Mouse (Mus musculus): Measurements from ENCODE around the gene Aspm. TPM values are rescaled to one million over a fixed set of nuclear protein-coding genes. Genes with fewer than 3 reads are reported as not detected.
"Not testable (repeated sequence)": the region's sequence is repeated elsewhere in the genome, so short reads cannot be mapped to it uniquely, and the experiment has no call there.

Aspm gene
- 9.8 and 10.3 TPM in 2 replicates for polyA plus RNA-seq (2015; fragmentation: Nextera tagmentation; extraction: Ambion mirVana)

- Histone ChIP-seq H3K9ac (ENCODE audit: low read length) (peak within 1 kb of the TSS; percentile 86), H3K27me3 (ENCODE audit: control insufficient read depth, insufficient read depth, low read length) (no peaks in the 10 kb centered on the region), H3K27ac (ENCODE audit: low read length) (peak within 1 kb of the TSS; percentile 71), H3K4me2 (ENCODE audit: low read depth, low read length) (peak within 1 kb of the TSS; percentile 95), H3K4me1 (ENCODE audit: control insufficient read depth, insufficient read depth, low read length) (peaks cover 20% of the 10 kb centered on the region), H3K36me3 (ENCODE audit: control insufficient read depth, insufficient read depth) (peaks cover 9% of the 10 kb centered on the region; the same call in 1 of the 2 replicates), H3K9me3 (replicated peaks; ENCODE audit: control insufficient read depth, low read length) (no peaks in the 10 kb centered on the region), H3K4me3 (ENCODE audit: low read length) (peak within 1 kb of the TSS; percentile 91)
- peak; percentile 99 for ATAC-seq (replicated peaks; ENCODE audit: extremely low read depth, insufficient read depth, low FRiP score)
- WGBS = 1% methylated on average over 64 of the region's 65 CpGs
Observed at GRCm38 (mm10) chr1:139454340-139455225, at the start of gene Aspm. Gene Aspm (plus strand): TSS chr1:139454772.

- Histone ChIP-seq H3K4me2 (ENCODE audit: low read depth, low read length) (no peak overlapping the region), H3K27me3 (ENCODE audit: control insufficient read depth, insufficient read depth, low read length) (no peaks in the 10 kb centered on the region), H3K9me3 (replicated peaks; ENCODE audit: control insufficient read depth, low read length) (peaks cover 8% of the 10 kb centered on the region), H3K36me3 (ENCODE audit: control insufficient read depth, insufficient read depth) (no peaks in the 10 kb centered on the region; the same call in 1 of the 2 replicates), H3K9ac (ENCODE audit: low read length) (no peak overlapping the region), H3K27ac (ENCODE audit: low read length) (no peak overlapping the region), H3K4me3 (ENCODE audit: low read length) (no peak overlapping the region), H3K4me1 (ENCODE audit: control insufficient read depth, insufficient read depth, low read length) (no peaks in the 10 kb centered on the region)
- ATAC-seq (replicated peaks; ENCODE audit: extremely low read depth, insufficient read depth, low FRiP score) = no peak
Observed at GRCm38 (mm10) chr1:139405766-139406165, 48.8 kb upstream of the Aspm start.

- Histone ChIP-seq H3K27ac (ENCODE audit: low read length) (no peak overlapping the region), H3K4me1 (ENCODE audit: control insufficient read depth, insufficient read depth, low read length) (no peaks in the 10 kb centered on the region), H3K9me3 (replicated peaks; ENCODE audit: control insufficient read depth, low read length) (peaks cover 8% of the 10 kb centered on the region), H3K4me3 (ENCODE audit: low read length) (no peak overlapping the region), H3K36me3 (ENCODE audit: control insufficient read depth, insufficient read depth) (no peaks in the 10 kb centered on the region; the same call in 1 of the 2 replicates), H3K4me2 (ENCODE audit: low read depth, low read length) (no peak overlapping the region), H3K27me3 (ENCODE audit: control insufficient read depth, insufficient read depth, low read length) (no peaks in the 10 kb centered on the region), H3K9ac (ENCODE audit: low read length) (no peak overlapping the region)
- 57% methylated on average over 5 of the region's 5 CpGs for WGBS
- ATAC-seq (replicated peaks; ENCODE audit: extremely low read depth, insufficient read depth, low FRiP score) = no peak
Observed at GRCm38 (mm10) chr1:139407701-139408100, 46.9 kb upstream of the Aspm start.

GRCm38 (mm10) chr1:139412365-139412764, 42.2 kb upstream of the Aspm start:
- not testable (repeated sequence) for H3K4me2 ChIP-seq (ENCODE audit: low read depth, low read length); H3K9me3 ChIP-seq (replicated peaks; ENCODE audit: control insufficient read depth, low read length); H3K27me3 ChIP-seq (ENCODE audit: control insufficient read depth, insufficient read depth, low read length); ATAC-seq (replicated peaks; ENCODE audit: extremely low read depth, insufficient read depth, low FRiP score); H3K4me3 ChIP-seq (ENCODE audit: low read length); H3K36me3 ChIP-seq (ENCODE audit: control insufficient read depth, insufficient read depth); H3K4me1 ChIP-seq (ENCODE audit: control insufficient read depth, insufficient read depth, low read length); H3K9ac ChIP-seq (ENCODE audit: low read length); H3K27ac ChIP-seq (ENCODE audit: low read length)
- 83% methylated on average over 2 of the region's 2 CpGs for WGBS

GRCm38 (mm10) chr1:139413465-139413864, 41.1 kb upstream of the Aspm start:
- Histone ChIP-seq H3K27me3 (ENCODE audit: control insufficient read depth, insufficient read depth, low read length) (no peaks in the 10 kb centered on the region), H3K4me1 (ENCODE audit: control insufficient read depth, insufficient read depth, low read length) (no peaks in the 10 kb centered on the region), H3K27ac (ENCODE audit: low read length) (no peak overlapping the region), H3K4me3 (ENCODE audit: low read length) (no peak overlapping the region), H3K9me3 (replicated peaks; ENCODE audit: control insufficient read depth, low read length) (peaks cover 8% of the 10 kb centered on the region), H3K36me3 (ENCODE audit: control insufficient read depth, insufficient read depth) (no peaks in the 10 kb centered on the region; the same call in 1 of the 2 replicates), H3K9ac (ENCODE audit: low read length) (no peak overlapping the region), H3K4me2 (ENCODE audit: low read depth, low read length) (no peak overlapping the region)
- no peak for ATAC-seq (replicated peaks; ENCODE audit: extremely low read depth, insufficient read depth, low FRiP score)
- WGBS = 78% methylated on average over 3 of the region's 3 CpGs

GRCm38 (mm10) chr1:139421521-139421874, 33.1 kb upstream of the Aspm start:
- no peaks in the 10 kb centered on the region for H3K27me3 ChIP-seq (ENCODE audit: control insufficient read depth, insufficient read depth, low read length)
- H3K27ac ChIP-seq (ENCODE audit: low read length) = peak overlapping the region; percentile 93
- H3K9ac ChIP-seq (ENCODE audit: low read length) = peak overlapping the region; percentile 99
- ATAC-seq (replicated peaks; ENCODE audit: extremely low read depth, insufficient read depth, low FRiP score) = no peak
- peaks cover 25% of the 10 kb centered on the region for H3K4me1 ChIP-seq (ENCODE audit: control insufficient read depth, insufficient read depth, low read length)
- peak overlapping the region; percentile 79 for H3K4me3 ChIP-seq (ENCODE audit: low read length)
- peak overlapping the region; percentile 83 for H3K4me2 ChIP-seq (ENCODE audit: low read depth, low read length)
- H3K9me3 ChIP-seq (replicated peaks; ENCODE audit: control insufficient read depth, low read length) = no peaks in the 10 kb centered on the region
- H3K36me3 ChIP-seq (ENCODE audit: control insufficient read depth, insufficient read depth) = no peaks in the 10 kb centered on the region
- WGBS = 1% methylated on average over 8 of the region's 8 CpGs

- Histone ChIP-seq H3K27ac (ENCODE audit: low read length) (peak within 1 kb of the TSS; percentile 93), H3K27me3 (ENCODE audit: control insufficient read depth, insufficient read depth, low read length) (no peaks in the 10 kb centered on the region), H3K9me3 (replicated peaks; ENCODE audit: control insufficient read depth, low read length) (no peaks in the 10 kb centered on the region), H3K9ac (ENCODE audit: low read length) (peak within 1 kb of the TSS; percentile 99), H3K4me1 (ENCODE audit: control insufficient read depth, insufficient read depth, low read length) (peaks cover 26% of the 10 kb centered on the region), H3K36me3 (ENCODE audit: control insufficient read depth, insufficient read depth) (no peaks in the 10 kb centered on the region), H3K4me2 (ENCODE audit: low read depth, low read length) (peak within 1 kb of the TSS; percentile 83), H3K4me3 (ENCODE audit: low read length) (peak within 1 kb of the TSS; percentile 79)
- peak; percentile 92 for ATAC-seq (replicated peaks; ENCODE audit: extremely low read depth, insufficient read depth, low FRiP score)
- WGBS = under 1% methylated on average over 74 of the region's 88 CpGs
Observed at GRCm38 (mm10) chr1:139421875-139422791, 32.4 kb upstream of the Aspm start, which contains the start of gene Zbtb41. Gene Zbtb41 (plus strand): TSS chr1:139422288.

- ATAC-seq (replicated peaks; ENCODE audit: extremely low read depth, insufficient read depth, low FRiP score) = no peak
- no peaks in the 10 kb centered on the region for H3K36me3 ChIP-seq (ENCODE audit: control insufficient read depth, insufficient read depth)
- peak overlapping the region; percentile 83 for H3K4me2 ChIP-seq (ENCODE audit: low read depth, low read length)
- H3K4me3 ChIP-seq (ENCODE audit: low read length) = peak overlapping the region; percentile 79
- H3K9me3 ChIP-seq (replicated peaks; ENCODE audit: control insufficient read depth, low read length) = no peaks in the 10 kb centered on the region
- peaks cover 26% of the 10 kb centered on the region for H3K4me1 ChIP-seq (ENCODE audit: control insufficient read depth, insufficient read depth, low read length)
- peak overlapping the region; percentile 99 for H3K9ac ChIP-seq (ENCODE audit: low read length)
- H3K27ac ChIP-seq (ENCODE audit: low read length) = peak overlapping the region; percentile 93
- 13% methylated on average over 10 of the region's 10 CpGs for WGBS
- H3K27me3 ChIP-seq (ENCODE audit: control insufficient read depth, insufficient read depth, low read length) = no peaks in the 10 kb centered on the region
Observed at GRCm38 (mm10) chr1:139422941-139423340, 31.6 kb upstream of the Aspm start.

All from heart, embryonic 16.5 days (tissue).